ENCODE assay signal across 10 mouse cellular contexts in the genomic region with DNA sequence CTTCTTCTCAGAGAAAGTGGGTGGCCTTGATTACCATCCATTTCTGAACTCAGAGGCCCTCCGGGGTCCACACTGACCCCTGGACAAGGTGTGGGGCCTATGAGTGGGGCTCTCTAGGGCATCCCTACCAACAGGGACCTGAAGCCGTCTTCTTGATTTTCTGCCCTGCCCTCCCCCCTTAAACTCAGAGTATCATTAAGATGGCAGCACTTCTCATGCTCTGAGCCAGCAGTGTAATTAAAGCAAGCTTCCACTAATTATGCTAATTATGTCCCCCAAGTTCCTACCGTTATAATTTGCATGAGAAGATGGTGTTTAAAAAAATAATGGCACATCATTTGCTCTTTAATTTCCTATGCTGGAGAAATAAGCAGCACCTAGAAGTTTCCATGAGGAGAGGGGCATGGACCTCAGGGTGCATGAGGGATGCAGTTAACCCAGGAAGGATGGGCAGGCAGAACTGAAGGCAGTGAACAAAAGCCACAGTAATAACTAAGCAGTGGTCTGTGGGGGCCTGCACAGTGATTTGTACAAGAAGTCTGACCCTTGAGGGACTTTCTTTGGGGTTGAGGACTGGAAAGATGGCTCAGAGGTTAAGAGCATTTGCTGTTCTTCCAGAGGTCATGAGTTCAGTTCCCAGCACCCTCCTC.
"Had no signal": no experiment of that assay in that cellular context is flagged by ENCODE, and none has a peak within 500 bp of the region (broad histone marks: within the 10 kb centered on the region; RNA-seq: fewer than 3 reads in every experiment).

No protein-coding gene starts in this region.

- H3K27ac ChIP-seq: layer of hippocampus, adult 2 months; limb, embryonic 12.5 days; liver, embryonic 14.5 days; midbrain, embryonic 13.5 days had no signal

- H3K4me2 ChIP-seq: limb, embryonic 12.5 days; midbrain, embryonic 13.5 days had no signal

- H3K36me3 ChIP-seq: limb, embryonic 12.5 days had no signal

- H3K9me3 ChIP-seq: limb, embryonic 12.5 days; midbrain, embryonic 13.5 days had no signal

- H3K9ac ChIP-seq: limb, embryonic 12.5 days; liver, embryonic 14.5 days; midbrain, embryonic 13.5 days had no signal

- ATAC-seq: midbrain, embryonic 13.5 days had no signal

- H3K4me3 ChIP-seq: layer of hippocampus, adult 2 months; limb, embryonic 12.5 days; midbrain, embryonic 13.5 days had no signal

- DNase-seq: kidney, adult 9 months; kidney, postnatal 10 days; liver; lung, adult 18-20 months; right cerebral cortex, postnatal 25 days; thymus, postnatal 4 days had no signal
